Mouse (Mus musculus): ENCODE measurements around the gene Specc1. TPM values are rescaled to one million over a fixed set of nuclear protein-coding genes. Genes with fewer than 3 reads are reported as not detected.

Gene Specc1
- 12.3 and 14.3 TPM in 2 replicates for polyA plus RNA-seq (2015; fragmentation: Nextera tagmentation; extraction: Ambion mirVana)

DNA sequence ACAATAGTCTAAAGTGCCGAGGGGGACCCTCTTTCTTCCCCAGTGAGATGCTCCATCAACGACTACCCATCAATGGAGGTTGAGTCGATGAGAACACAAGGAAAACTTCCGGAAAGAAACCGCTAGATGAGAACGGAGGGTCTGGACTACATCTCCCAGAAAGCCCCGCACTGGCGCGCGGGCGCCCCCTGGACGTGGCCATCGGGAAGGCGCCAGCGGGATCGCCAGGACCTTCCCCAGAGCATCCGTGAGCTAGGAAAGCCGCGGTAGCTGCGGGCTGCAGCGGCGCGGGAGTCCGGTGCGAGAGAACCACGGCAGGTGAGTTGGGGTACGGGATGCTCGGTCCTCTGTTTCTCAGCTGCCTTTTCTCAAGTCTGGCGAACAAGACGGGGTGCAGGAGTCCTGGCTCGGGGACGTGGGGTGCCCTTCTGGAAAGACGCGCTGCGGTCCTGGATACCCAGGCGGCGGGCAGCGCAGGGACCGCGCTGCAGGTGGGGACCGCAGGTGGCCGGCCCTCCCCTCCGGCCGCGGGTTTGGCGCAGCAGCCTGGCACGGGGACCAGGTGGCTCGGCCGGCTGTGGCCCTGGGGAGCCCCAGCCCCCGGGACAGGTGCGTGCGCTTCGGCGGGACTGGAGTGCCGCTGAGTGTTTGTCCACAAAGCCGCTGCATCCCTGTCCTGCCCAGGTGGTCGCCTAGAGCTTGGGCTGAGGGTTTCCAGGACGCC is at the start of gene Specc1:
TSS of gene Specc1 (plus strand) at position 192 of the 724 bp plus-strand sequence.
- H3K27ac ChIP-seq (ENCODE audit: low read depth, low read length): 0 out of 2 replicates have a peak within 1 kb of the TSS, but pooled peaks have one; percentile 18
- peak; percentile 98 for ATAC-seq
- peak within 1 kb of the TSS; percentile 66 for H3K9ac ChIP-seq (ENCODE audit: low read depth, low read length)
- 1% methylated on average over 49 of the region's 58 CpGs for WGBS
- H3K4me2 ChIP-seq (ENCODE audit: low read length): peak within 1 kb of the TSS; percentile 98
- H3K9me3 ChIP-seq (ENCODE audit: control insufficient read depth, low read length): no peaks in the 10 kb centered on the region
- no peaks in the 10 kb centered on the region for H3K4me1 ChIP-seq (ENCODE audit: control insufficient read depth, insufficient read depth, low read depth, low read length)
- H3K36me3 ChIP-seq (ENCODE audit: control insufficient read depth, insufficient read depth, low read length): no peaks in the 10 kb centered on the region
- peaks cover 5% of the 10 kb centered on the region; the same call in 1 of the 2 replicates for H3K27me3 ChIP-seq (replicated peaks; ENCODE audit: control insufficient read depth, insufficient read depth, low read length)
- H3K4me3 ChIP-seq (ENCODE audit: low read length): peak within 1 kb of the TSS; percentile 67

DNA sequence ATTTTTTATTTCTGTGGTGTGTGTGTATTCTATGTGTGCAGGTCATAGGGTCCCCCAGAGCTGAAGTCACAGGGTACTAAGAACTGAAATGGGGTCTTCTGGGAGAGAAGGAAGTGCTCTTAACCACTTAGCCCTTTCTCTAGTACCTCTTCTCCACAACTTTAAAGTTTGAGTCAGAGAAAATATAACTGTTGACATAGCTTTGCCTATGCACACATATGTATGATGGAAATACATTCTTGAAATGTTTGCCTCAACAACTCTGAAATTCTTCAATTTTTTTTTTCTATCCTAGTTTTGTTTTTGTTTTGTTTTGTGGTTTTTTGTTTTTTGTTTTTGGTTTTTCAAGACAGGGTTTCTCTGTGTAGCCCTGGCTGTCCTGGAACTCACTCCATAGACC is 48.2 kb upstream of the Specc1 start:
- Histone ChIP-seq H3K4me1 (ENCODE audit: control insufficient read depth, insufficient read depth, low read depth, low read length) (no peaks in the 10 kb centered on the region), H3K27ac (ENCODE audit: low read depth, low read length) (no peak overlapping the region), H3K27me3 (replicated peaks; ENCODE audit: control insufficient read depth, insufficient read depth, low read length) (no peaks in the 10 kb centered on the region), H3K9me3 (ENCODE audit: control insufficient read depth, low read length) (no peaks in the 10 kb centered on the region), H3K36me3 (ENCODE audit: control insufficient read depth, insufficient read depth, low read length) (peaks cover 8% of the 10 kb centered on the region), H3K9ac (ENCODE audit: low read depth, low read length) (no peak overlapping the region), H3K4me2 (ENCODE audit: low read length) (no peak overlapping the region), H3K4me3 (ENCODE audit: low read length) (no peak overlapping the region)
- ATAC-seq: no peak

DNA sequence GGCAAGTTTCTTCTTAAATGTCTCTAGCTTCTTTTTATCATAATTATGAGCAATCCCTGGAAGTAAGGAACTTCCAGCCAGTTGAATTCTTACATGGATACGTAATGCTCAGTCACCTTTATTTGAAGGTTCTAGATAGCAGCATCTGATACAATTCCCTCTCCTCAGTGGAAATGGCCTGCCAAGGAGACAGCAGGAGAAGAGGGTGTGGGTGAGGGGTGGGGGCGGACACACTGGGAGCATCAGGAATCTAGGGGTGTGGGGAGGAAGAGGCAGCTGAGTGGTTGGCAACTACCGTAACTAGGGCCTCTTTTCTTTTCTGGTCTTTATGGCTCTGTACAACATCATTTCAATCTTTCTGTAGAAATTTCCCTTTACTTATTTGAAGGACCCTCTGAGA is 36.9 kb upstream of the Specc1 start:
- Histone ChIP-seq H3K27ac (ENCODE audit: low read depth, low read length) (no peak overlapping the region), H3K9me3 (ENCODE audit: control insufficient read depth, low read length) (no peaks in the 10 kb centered on the region), H3K36me3 (ENCODE audit: control insufficient read depth, insufficient read depth, low read length) (peaks cover 9% of the 10 kb centered on the region; the same call in 1 of the 2 replicates), H3K9ac (ENCODE audit: low read depth, low read length) (no peak overlapping the region), H3K4me3 (ENCODE audit: low read length) (no peak overlapping the region), H3K27me3 (replicated peaks; ENCODE audit: control insufficient read depth, insufficient read depth, low read length) (no peaks in the 10 kb centered on the region), H3K4me2 (ENCODE audit: low read length) (no peak overlapping the region), H3K4me1 (ENCODE audit: control insufficient read depth, insufficient read depth, low read depth, low read length) (no peaks in the 10 kb centered on the region)
- 93% methylated on average over 3 of the region's 3 CpGs for WGBS
- no peak for ATAC-seq

DNA sequence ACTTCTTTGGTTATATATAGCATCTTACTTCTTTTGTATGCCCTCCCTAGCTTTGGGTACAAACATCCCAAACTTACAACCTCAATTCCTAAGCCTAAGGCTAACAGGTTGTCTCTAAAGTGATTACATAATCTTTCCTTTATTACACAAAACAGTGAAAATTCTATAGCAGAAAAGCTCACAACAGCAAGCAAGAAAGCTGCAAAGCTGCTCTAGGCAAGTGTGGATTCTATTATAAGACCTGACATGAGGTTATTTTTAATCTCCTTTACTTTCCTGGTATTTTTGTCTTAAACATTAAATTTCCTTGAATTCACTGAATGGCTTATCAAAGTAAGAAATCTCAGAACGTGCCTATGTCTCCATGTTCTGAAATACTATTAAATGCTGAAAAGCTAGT is 33.3 kb upstream of the Specc1 start:
- no peak for ATAC-seq
- Histone ChIP-seq H3K27me3 (replicated peaks; ENCODE audit: control insufficient read depth, insufficient read depth, low read length) (no peaks in the 10 kb centered on the region), H3K4me2 (ENCODE audit: low read length) (no peak overlapping the region), H3K9me3 (ENCODE audit: control insufficient read depth, low read length) (no peaks in the 10 kb centered on the region), H3K27ac (ENCODE audit: low read depth, low read length) (no peak overlapping the region), H3K4me3 (ENCODE audit: low read length) (no peak overlapping the region), H3K9ac (ENCODE audit: low read depth, low read length) (no peak overlapping the region), H3K4me1 (ENCODE audit: control insufficient read depth, insufficient read depth, low read depth, low read length) (no peaks in the 10 kb centered on the region), H3K36me3 (ENCODE audit: control insufficient read depth, insufficient read depth, low read length) (no peaks in the 10 kb centered on the region; the same call in 1 of the 2 replicates)
- WGBS: 87% methylated on average over 1 of the region's 1 CpGs

DNA sequence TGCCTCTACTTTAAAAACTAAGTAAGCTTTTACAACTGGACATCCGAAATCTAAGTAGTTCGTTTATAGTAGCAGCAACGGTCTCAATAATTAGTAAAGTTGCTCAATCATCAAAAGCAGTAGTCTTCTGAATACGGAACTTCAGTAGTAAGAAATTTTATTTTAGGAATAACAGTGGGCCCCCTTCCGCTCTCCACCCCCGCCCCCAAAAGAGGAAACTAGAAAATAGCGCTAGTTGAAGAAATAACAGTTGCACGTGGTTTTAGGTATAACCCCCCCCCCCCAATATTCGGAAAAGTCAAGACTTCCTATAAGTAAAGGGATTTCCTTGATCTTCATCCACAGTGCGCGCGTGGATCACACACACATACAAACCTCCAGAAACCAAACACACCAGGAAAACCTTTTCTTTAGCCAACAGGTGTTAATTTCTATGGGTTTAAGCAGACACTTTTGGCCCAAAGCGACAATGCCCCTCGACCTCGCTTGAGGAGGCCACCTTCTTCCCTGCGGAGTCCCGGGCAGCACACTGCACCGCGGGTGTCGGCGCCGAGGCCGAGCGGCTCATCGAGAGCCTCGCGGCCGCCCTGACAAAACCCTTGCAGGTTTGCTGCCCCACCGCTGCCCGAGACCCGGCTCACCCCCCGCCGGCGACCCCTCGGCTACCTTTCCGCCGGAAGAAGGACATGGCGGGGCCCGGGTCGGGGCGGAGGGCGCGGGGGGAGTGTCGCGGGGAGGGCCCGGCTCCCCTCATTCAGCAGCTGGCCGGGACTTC is 27.1 kb upstream of the Specc1 start:
- Histone ChIP-seq H3K4me2 (ENCODE audit: low read length) (peak overlapping the region; percentile 71), H3K27ac (ENCODE audit: low read depth, low read length) (peak overlapping the region; percentile 94), H3K27me3 (replicated peaks; ENCODE audit: control insufficient read depth, insufficient read depth, low read length) (no peaks in the 10 kb centered on the region), H3K4me1 (ENCODE audit: control insufficient read depth, insufficient read depth, low read depth, low read length) (peaks cover 14% of the 10 kb centered on the region), H3K9ac (ENCODE audit: low read depth, low read length) (peak overlapping the region; percentile 87), H3K4me3 (ENCODE audit: low read length) (peak overlapping the region; percentile 96), H3K9me3 (ENCODE audit: control insufficient read depth, low read length) (no peaks in the 10 kb centered on the region), H3K36me3 (ENCODE audit: control insufficient read depth, insufficient read depth, low read length) (no peaks in the 10 kb centered on the region)
- WGBS: 3% methylated on average over 39 of the region's 47 CpGs
- ATAC-seq: peak; percentile 66

DNA sequence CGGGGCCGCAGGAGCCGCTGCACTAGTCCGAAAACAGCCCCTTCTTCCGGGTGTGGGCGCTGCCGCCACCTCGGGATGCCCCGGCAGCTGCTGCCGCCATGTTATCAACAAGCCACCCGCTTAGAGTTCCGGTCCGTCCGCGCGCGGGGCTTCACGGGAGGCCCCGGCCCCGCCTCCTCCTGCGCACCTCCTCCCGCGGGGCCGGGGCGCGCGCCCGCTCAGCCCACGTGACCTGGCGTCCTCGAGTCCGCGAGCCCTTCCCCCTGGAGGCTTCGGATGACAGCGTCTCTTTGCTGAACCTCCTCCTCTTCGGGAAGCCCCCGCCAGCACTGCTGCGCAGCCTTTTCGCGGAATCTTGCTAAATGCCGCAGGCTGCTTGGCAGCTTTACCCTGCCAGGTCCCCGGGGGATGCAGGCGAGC is 26.5 kb upstream of the Specc1 start, which contains the start of gene Akap10:
TSS of gene Akap10 (minus strand) at position 155 of the 420 bp plus-strand sequence.
- H3K9me3 ChIP-seq (ENCODE audit: control insufficient read depth, low read length): no peaks in the 10 kb centered on the region

DNA sequence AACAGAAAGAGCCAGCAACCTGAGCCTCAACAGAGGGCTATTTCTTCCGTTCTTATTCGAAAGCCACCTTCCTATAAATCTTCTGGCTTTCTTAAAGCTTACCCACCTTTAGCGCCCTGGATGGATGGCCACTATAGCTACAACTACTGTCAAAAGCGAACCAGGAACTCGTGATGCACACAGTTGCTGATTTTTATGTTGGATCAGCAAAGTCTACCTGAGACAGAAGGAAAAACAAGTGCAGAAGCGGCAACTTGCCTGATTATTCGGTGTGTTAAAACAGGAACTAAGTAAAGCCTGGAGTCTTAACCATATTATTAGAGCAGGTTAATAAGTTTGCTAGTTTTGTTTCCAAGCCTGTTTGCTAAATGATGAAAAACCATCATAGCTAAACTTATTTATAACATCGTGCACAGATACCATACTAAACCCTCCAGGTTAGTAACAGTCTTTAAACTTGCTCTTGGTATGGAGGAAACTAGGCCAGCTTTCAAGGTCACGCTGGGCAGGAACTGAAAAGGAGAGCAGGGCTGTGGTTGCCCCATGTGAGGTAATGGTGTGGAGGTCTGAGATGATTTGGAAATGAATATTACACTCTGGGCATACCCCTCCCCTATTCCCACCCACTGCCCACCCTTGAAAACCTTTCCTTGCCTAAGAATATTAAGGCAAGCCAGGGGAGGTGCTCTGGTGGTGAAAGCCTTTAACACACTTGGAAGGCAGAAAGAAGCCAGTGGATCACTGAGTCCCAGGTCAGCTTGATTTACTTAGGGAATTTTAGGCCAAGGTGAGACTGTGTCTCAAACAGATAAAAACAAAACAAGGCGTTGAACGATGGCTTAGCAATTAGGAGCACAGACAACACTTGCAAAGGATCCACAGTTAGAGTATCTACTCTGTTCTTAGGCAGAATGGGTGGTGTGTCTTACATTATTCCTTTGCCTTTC is 25.6 kb upstream of the Specc1 start:
- WGBS: 22% methylated on average over 11 of the region's 11 CpGs
- no peak for ATAC-seq
- H3K4me2 ChIP-seq (ENCODE audit: low read length): peak overlapping the region; percentile 82

More for the DNA sequence above, 26.5 kb upstream of the Specc1 start, which contains the start of gene Akap10:
- H3K4me3 ChIP-seq (ENCODE audit: low read length): peak within 1 kb of the TSS; percentile 96
- H3K4me1 ChIP-seq (ENCODE audit: control insufficient read depth, insufficient read depth, low read depth, low read length): peaks cover 14% of the 10 kb centered on the region
- WGBS: under 1% methylated on average over 41 of the region's 43 CpGs
- H3K27me3 ChIP-seq (replicated peaks; ENCODE audit: control insufficient read depth, insufficient read depth, low read length): no peaks in the 10 kb centered on the region
- H3K27ac ChIP-seq (ENCODE audit: low read depth, low read length): peak within 1 kb of the TSS; percentile 94
- H3K36me3 ChIP-seq (ENCODE audit: control insufficient read depth, insufficient read depth, low read length): no peaks in the 10 kb centered on the region
- peak; percentile 94 for ATAC-seq
- H3K9ac ChIP-seq (ENCODE audit: low read depth, low read length): peak within 1 kb of the TSS; percentile 87
- peak within 1 kb of the TSS; percentile 82 for H3K4me2 ChIP-seq (ENCODE audit: low read length)

DNA sequence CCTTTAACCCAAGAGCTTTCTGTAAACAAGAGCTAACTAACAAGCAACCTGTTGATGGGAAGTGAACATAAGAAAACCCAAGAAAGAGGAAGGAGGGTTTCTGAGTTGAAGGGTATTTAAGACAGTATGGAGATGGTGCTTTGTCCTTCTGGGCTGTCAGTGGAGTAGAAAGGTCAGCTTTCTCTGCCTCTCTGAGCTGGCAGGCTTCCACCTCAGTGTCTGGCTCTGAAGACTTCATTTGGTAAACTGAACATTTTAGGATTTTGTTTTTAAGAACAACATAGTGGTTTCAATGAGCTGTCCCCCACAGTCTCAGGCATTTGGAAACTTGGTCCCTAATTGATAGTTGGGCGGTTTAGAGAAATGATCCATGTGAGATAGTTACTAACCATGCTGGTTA is 18.8 kb upstream of the Specc1 start:
- WGBS: 86% methylated on average over 1 of the region's 1 CpGs
- no peaks in the 10 kb centered on the region for H3K9me3 ChIP-seq (ENCODE audit: control insufficient read depth, low read length)
- no peaks in the 10 kb centered on the region for H3K27me3 ChIP-seq (replicated peaks; ENCODE audit: control insufficient read depth, insufficient read depth, low read length)
- ATAC-seq: no peak
- no peak overlapping the region for H3K4me3 ChIP-seq (ENCODE audit: low read length)
- no peak overlapping the region for H3K4me2 ChIP-seq (ENCODE audit: low read length)
- H3K9ac ChIP-seq (ENCODE audit: low read depth, low read length): no peak overlapping the region
- H3K4me1 ChIP-seq (ENCODE audit: control insufficient read depth, insufficient read depth, low read depth, low read length): no peaks in the 10 kb centered on the region
- H3K27ac ChIP-seq (ENCODE audit: low read depth, low read length): no peak overlapping the region
- H3K36me3 ChIP-seq (ENCODE audit: control insufficient read depth, insufficient read depth, low read length): no peaks in the 10 kb centered on the region

More for the DNA sequence above, 25.6 kb upstream of the Specc1 start:
- Histone ChIP-seq H3K27ac (ENCODE audit: low read depth, low read length) (peak overlapping the region; percentile 94), H3K9ac (ENCODE audit: low read depth, low read length) (peak overlapping the region; percentile 84), H3K4me1 (ENCODE audit: control insufficient read depth, insufficient read depth, low read depth, low read length) (peaks cover 14% of the 10 kb centered on the region), H3K36me3 (ENCODE audit: control insufficient read depth, insufficient read depth, low read length) (no peaks in the 10 kb centered on the region), H3K9me3 (ENCODE audit: control insufficient read depth, low read length) (no peaks in the 10 kb centered on the region), H3K27me3 (replicated peaks; ENCODE audit: control insufficient read depth, insufficient read depth, low read length) (no peaks in the 10 kb centered on the region), H3K4me3 (ENCODE audit: low read length) (peak overlapping the region; percentile 96)

Measured in hindbrain, embryonic 16.5 days (tissue).